Mouse (Mus musculus) NIH3T3 (cell line): ENCODE results near the gene Btla.

Source experiments
- DNase-seq: peaks from one replicate; pipeline ENCODE4 v3.0.0-alpha.2; 2012; ENCODE audit warnings: low read depth

Gene Btla

DNA sequence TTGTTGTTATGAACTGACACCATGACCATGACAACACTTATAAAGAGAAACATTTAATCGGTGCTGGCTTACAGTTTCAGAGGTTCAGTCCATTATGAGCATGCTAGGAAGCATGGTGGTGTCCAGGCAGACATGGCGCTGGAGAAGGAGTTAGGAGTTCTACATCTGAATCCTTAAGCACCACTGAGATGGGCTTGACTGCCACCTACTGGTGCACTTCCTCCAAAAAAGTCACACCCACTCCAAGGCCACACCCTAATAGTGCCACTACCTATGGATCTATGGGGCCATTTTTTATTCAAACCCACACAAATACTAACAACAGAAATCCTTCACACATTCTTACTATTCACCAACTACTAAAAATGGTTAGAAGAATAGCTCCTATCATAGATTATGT lies 35.5 kb downstream of the Btla start:
- DNase-seq = peak; percentile 21

DNA sequence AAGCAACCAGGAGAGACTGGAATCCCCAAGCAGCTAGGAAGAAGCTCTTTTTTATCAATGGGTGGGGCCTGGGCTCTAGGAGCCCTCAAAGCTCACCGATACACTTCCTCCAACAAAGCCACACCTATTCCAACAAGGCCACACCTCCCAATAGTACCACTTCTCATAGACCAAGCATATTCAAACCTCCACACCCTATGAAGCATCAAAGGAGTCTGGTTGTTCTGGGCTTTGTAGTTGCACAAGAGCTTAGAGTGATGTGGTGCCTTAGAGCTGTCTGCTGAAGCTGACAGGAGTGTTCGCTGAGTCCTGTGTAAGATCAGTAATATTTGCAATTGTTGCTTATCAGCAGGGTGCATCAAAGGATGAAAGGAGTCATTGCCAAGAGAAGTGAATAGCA lies 37.2 kb downstream of the Btla start:
- no peak for DNase-seq

DNA sequence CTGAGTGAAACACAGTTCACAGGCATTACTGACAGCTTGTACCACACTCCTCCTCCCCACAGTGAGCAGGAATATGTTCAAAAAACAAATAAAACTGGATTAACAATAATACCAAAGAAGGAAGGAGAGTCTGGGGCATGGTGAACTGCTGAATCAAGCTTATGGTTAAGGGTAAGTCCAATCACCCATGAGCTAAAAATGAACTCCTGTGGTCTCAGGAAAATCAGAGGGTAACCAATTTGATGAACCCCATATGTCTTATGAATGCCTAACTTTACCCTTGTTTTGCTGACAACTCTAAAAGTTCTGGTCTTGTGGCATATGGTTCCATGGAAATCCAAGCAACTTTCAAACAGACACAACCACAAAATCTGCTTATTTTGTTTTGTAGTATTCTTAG lies 37.9 kb downstream of the Btla start:
- no peak for DNase-seq

DNA sequence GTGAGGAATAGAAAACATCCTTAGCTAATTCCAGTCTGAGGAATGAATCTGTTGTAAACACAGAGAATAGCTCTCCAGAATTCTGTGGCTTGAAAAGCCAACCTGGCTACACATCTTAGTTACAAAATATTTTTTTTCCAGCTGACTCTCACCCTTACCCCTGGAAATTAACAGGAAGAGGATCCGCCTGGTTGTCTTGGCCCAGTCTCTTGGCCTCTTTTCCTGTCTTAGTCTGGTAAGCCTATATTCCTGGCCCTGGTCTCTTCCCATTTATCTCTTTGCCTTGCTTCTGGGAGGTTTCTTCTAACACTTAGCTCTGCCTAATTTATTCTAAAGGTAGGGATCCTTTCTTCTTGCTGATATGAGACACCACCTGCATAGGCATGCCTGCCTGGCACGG lies 45.8 kb downstream of the Btla start:
- DNase-seq = no peak

DNA sequence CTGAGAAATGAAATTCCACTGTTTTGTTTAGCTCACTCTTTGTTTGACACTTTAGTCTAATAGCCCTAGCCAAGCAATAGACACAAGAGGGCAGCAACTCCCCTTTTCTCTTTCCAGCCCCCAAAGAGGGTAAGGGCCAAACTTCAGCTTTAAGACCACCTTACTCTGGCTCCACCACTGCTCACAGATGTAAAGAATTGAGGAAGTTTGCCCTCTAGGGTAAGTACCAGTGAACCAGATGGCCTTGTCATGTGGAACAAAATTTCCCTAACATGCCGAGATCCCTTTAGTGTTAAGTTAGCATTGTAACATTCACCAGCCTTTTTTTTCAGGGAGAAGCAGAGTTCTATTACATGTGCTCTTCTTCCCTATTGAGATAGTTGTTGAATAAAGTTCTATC lies 59.0 kb downstream of the Btla start:
- peak; percentile 2 for DNase-seq

DNA sequence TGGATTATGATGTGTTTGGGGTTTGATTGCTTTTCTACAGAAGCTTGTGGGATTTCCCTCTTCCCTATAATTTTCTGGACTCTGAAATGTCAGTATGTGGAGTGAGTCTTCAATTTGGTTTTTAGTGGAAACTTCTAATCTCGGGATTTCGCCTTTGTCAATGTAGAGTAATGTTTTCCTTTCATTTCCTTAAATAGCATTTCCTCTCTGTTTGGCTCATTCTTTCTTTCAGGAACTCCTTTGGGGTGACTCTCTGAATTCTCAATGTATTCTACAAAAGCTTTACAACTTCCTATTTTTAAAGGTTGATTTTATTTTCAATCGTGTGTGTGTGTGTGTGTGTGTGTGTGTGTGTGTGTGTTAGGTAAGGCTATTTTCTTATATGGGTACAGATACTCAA lies 73.7 kb downstream of the Btla start:
- no peak for DNase-seq
